In genomic region chr12:83428016-83428415, GRCm38 (mm10) we compare ENCODE assay signal across 20 mouse cellular contexts. TPM values are rescaled to one million over a fixed set of nuclear protein-coding genes. Genes with fewer than 3 reads are reported as not detected.
DNase-seq lines count a peak whose midpoint lies in the region; ATAC-seq and TF ChIP-seq lines count a peak whose summit lies in the region.
"Had no signal": no experiment of that assay in that cellular context is flagged by ENCODE, and none has a peak within 500 bp of the region (broad histone marks: within the 10 kb centered on the region; RNA-seq: fewer than 3 reads in every experiment).

No protein-coding gene starts in this region.

- no peak for TF ChIP-seq CTCF in kidney, adult 2 months (conservative IDR thresholded peaks at IDR 0.05; ENCODE audit: insufficient read depth, insufficient read length, low read depth, low read length)
- no peak for TF ChIP-seq CTCF in thymus, adult 2 months (IDR thresholded peaks at IDR 0.05; ENCODE audit: borderline replicate concordance, control insufficient read depth, extremely low read depth, insufficient read depth, low read length, poor library complexity)

- H3K9me3 ChIP-seq in kidney, embryonic 16.5 days (ENCODE audit: low read length): no peaks in the 10 kb centered on the region
- no peaks in the 10 kb centered on the region for H3K9me3 ChIP-seq in limb, embryonic 12.5 days
- H3K9me3 ChIP-seq: hindbrain, embryonic 15.5 days had no signal

- no peaks in the 10 kb centered on the region for H3K27me3 ChIP-seq in kidney, embryonic 16.5 days (ENCODE audit: insufficient read depth, low read length)
- H3K27me3 ChIP-seq in kidney, adult 2 months (replicated peaks; ENCODE audit: control insufficient read depth, insufficient read depth, low read length): no peaks in the 10 kb centered on the region
- no peaks in the 10 kb centered on the region for H3K27me3 ChIP-seq in limb, embryonic 12.5 days
- no peaks in the 10 kb centered on the region for H3K27me3 ChIP-seq in thymus, adult 2 months (ENCODE audit: control insufficient read depth, insufficient read depth, low read length)
- H3K27me3 ChIP-seq: CH12.LX; hindbrain, embryonic 15.5 days had no signal

- ATAC-seq in kidney, embryonic 16.5 days (ENCODE audit: low FRiP score, low TSS enrichment): peak; percentile 29
- ATAC-seq in limb, embryonic 12.5 days (ENCODE audit: insufficient number of reproducible peaks, insufficient read depth, low FRiP score, low TSS enrichment, low read depth): 0 out of 2 replicates have a peak, but pooled peaks have one; percentile 37
- 0 out of 2 replicates have a peak, but pooled peaks have one; percentile 1 for ATAC-seq in megakaryocyte progenitor cell, adult 5-6 weeks (replicated peaks; ENCODE audit: poor library complexity)
- ATAC-seq in megakaryocyte, adult 5-6 weeks (ENCODE audit: poor library complexity, severe bottlenecking): no peak
- ATAC-seq: forebrain, postnatal 0 days; midbrain, embryonic 16.5 days had no signal

- H3K4me1 ChIP-seq in kidney, embryonic 16.5 days (ENCODE audit: insufficient read depth, low read length): peaks cover 17% of the 10 kb centered on the region
- H3K4me1 ChIP-seq in kidney, adult 2 months (ENCODE audit: control insufficient read depth, insufficient read depth, low read length): no peaks in the 10 kb centered on the region
- peaks cover 40% of the 10 kb centered on the region for H3K4me1 ChIP-seq in limb, embryonic 12.5 days (replicated peaks)
- no peaks in the 10 kb centered on the region for H3K4me1 ChIP-seq in thymus, adult 2 months (replicated peaks; ENCODE audit: control insufficient read depth, insufficient read depth, low read length)

- DNase-seq in embryo, embryonic 10 days (ENCODE audit: low spot score): peak; percentile 41
- DNase-seq in embryo, embryonic 9.5 days (ENCODE audit: extremely low spot score): no peak
- DNase-seq in kidney, adult 2 months: no peak
- no peak for DNase-seq in thymus, adult 2 months
- DNase-seq: adrenal gland, postnatal 36 days; cerebellum, adult 9-10 months; forebrain, postnatal 0 days; heart, adult 2 months; heart, postnatal 10 days; kidney, adult 18-20 months; kidney, postnatal 4 days; lung, adult 18-20 months; lung, postnatal 36 days had no signal

- no peak overlapping the region for H3K9ac ChIP-seq in kidney, embryonic 16.5 days (replicated peaks; ENCODE audit: low read length)
- H3K9ac ChIP-seq in limb, embryonic 12.5 days (replicated peaks): no peak overlapping the region
- H3K9ac ChIP-seq: forebrain, postnatal 0 days; hindbrain, embryonic 15.5 days had no signal

- no peaks in the 10 kb centered on the region for H3K36me3 ChIP-seq in kidney, embryonic 16.5 days (ENCODE audit: insufficient read depth, low read length)
- no peaks in the 10 kb centered on the region for H3K36me3 ChIP-seq in kidney, adult 2 months (ENCODE audit: control insufficient read depth, insufficient read depth, low read length)
- H3K36me3 ChIP-seq in limb, embryonic 12.5 days: no peaks in the 10 kb centered on the region
- H3K36me3 ChIP-seq in thymus, adult 2 months (ENCODE audit: control insufficient read depth, insufficient read depth, low read length): no peaks in the 10 kb centered on the region
- H3K36me3 ChIP-seq: hindbrain, embryonic 15.5 days had no signal

- no peak overlapping the region for H3K4me3 ChIP-seq in kidney, embryonic 16.5 days (ENCODE audit: low read length)
- no peak overlapping the region for H3K4me3 ChIP-seq in kidney, adult 2 months (ENCODE audit: insufficient read depth, low read depth, low read length)
- H3K4me3 ChIP-seq in limb, embryonic 12.5 days (replicated peaks): no peak overlapping the region
- no peak overlapping the region for H3K4me3 ChIP-seq in thymus, adult 2 months (ENCODE audit: control insufficient read depth, insufficient read depth, low read length)
- H3K4me3 ChIP-seq: heart, adult 2 months; hindbrain, embryonic 15.5 days had no signal

- TF ChIP-seq POLR2A in kidney, adult 2 months (IDR thresholded peaks at IDR 0.05; ENCODE audit: low read depth, low read length): no peak
- TF ChIP-seq POLR2A in thymus, adult 2 months (IDR thresholded peaks at IDR 0.05; ENCODE audit: control insufficient read depth, extremely low read depth, insufficient read depth, low read length, poor library complexity): no peak

- 42% methylated on average over 9 of the region's 9 CpGs for WGBS in kidney, embryonic 16.5 days
- 59% methylated on average over 9 of the region's 9 CpGs for WGBS in kidney, adult 2 months
- 18% methylated on average over 9 of the region's 9 CpGs for WGBS in limb, embryonic 12.5 days
- 70% methylated on average over 9 of the region's 9 CpGs for WGBS in thymus, adult 2 months

- no peak overlapping the region for H3K27ac ChIP-seq in kidney, embryonic 16.5 days (ENCODE audit: low read length)
- no peak overlapping the region for H3K27ac ChIP-seq in kidney, adult 2 months (ENCODE audit: insufficient read depth, low read depth, low read length)
- no peak overlapping the region for H3K27ac ChIP-seq in limb, embryonic 12.5 days
- H3K27ac ChIP-seq in thymus, adult 2 months (ENCODE audit: control insufficient read depth, insufficient read depth, low read length): no peak overlapping the region
- H3K27ac ChIP-seq: heart, adult 2 months; hindbrain, embryonic 15.5 days had no signal

- H3K4me2 ChIP-seq in kidney, embryonic 16.5 days (replicated peaks; ENCODE audit: low read depth, low read length): 0 out of 2 replicates have a peak overlapping the region, but pooled peaks have one; percentile 5
- H3K4me2 ChIP-seq in limb, embryonic 12.5 days: peak overlapping the region; percentile 36
- H3K4me2 ChIP-seq: hindbrain, embryonic 15.5 days had no signal

RNA-seq across cellular contexts. Expression of gene Dpf3, which starts 59.5 kb away (rescaled TPM):
- 12.2 and 14.3 TPM in 2 replicates for polyA plus RNA-seq in kidney, embryonic 16.5 days (2015; fragmentation: Nextera tagmentation; extraction: Ambion mirVana)
- polyA plus RNA-seq in kidney, adult 2 months (2012; rRNA removed): 4.0 TPM in 2 replicates
- 4.4 and 5.4 TPM in 2 replicates for polyA plus RNA-seq in limb, embryonic 12.5 days (2016; fragmentation: Nextera tagmentation; extraction: Ambion mirVana)
- total RNA-seq in megakaryocyte progenitor cell, adult 5-6 weeks (2015): 2.8 TPM in 1 of 2 replicates, not detected in the other
- total RNA-seq in megakaryocyte progenitor cell, adult 5-6 weeks (2017): 2.1 TPM in 2 replicates
- 0.36 TPM in 1 of 2 replicates, not detected in the other for total RNA-seq in megakaryocyte, adult 5-6 weeks (2015)
- 1.6 and 5.0 TPM in 2 replicates for total RNA-seq in megakaryocyte, adult 5-6 weeks (2017)
- 0.27 and 0.65 TPM in 2 replicates for polyA plus RNA-seq in thymus, adult 2 months (2012; rRNA removed)
